Mouse (Mus musculus): ENCODE measurements at regions not wholly inside any gene's neighbourhood (a gene's known extent, or its start where the extent isn't known, plus 50 kb on each side); places are given as distances from the start of the nearest gene placed in this dataset.

DNA sequence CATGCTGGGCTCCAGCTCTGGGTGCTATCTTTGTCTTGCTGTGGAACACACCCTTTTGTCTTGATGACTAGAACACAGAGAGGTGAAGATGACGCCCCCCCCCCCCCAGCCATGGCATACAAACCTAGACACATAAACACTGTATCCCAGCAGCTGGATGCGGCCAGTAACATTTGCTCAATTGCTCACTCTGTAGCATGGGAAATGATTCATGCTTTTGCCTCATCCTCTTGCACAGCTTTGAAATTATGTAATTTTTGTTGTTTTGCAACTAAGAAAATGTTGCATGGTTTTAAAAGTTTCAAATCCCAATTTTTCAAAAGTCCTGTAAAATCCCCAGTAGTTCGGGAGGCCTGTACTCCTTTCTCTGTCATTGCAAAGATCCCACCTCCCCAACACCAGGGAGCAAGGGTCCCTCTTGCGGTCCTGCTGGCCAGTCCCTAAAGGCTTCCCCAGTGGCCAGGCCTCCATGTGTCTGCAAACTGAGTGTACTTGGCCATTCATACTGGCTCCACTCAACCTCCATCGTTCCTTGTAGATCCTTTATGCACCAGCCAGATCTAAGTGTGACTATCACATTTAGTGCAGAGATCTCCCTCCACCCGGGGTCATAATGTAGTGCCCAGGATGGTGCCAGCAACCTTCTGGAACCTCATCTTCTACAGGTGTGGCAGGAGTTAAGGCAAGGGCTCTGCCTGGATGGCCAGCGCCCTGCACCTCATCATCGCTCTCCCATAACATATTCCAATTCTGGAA, 123.3 kb upstream of the Spdye4c start:
- no peak for ATAC-seq (ENCODE audit: insufficient read depth, low read depth)
- 87% methylated on average over 8 of the region's 8 CpGs for WGBS
- H3K9me3 ChIP-seq (replicated peaks; ENCODE audit: control insufficient read depth, low read length): no peaks in the 10 kb centered on the region

DNA sequence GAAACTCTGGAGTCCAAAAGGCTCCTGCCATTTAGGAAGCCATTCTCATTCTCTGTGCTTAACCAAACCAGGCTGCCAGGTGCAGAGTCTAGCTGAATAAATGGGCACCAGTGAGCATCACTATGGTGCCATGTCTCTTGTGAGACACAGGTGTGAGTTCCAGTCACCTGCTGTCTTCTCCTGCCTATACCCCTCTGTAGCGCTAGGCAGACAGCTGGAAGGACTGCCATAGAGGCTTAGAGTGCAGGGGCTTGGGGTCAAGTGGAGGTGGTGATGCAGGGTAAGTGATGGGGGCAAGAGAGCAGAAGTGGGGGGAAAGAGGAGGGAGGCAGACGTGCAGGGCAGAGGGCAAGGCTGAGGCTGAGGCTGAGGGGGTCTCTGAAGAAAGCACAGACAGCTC, 122.7 kb upstream of the Spdye4c start:
- no peak overlapping the region for H3K27ac ChIP-seq (ENCODE audit: low read depth)
- ATAC-seq (ENCODE audit: insufficient read depth, low read depth) (no peak), DNase-seq (ENCODE audit: low spot score) (no peak)
- H3K9ac ChIP-seq (replicated peaks; ENCODE audit: low read depth, low read length): no peak overlapping the region
- no peaks in the 10 kb centered on the region for H3K36me3 ChIP-seq (replicated peaks; ENCODE audit: control insufficient read depth, insufficient read depth, low read length)
- H3K4me3 ChIP-seq (ENCODE audit: low read depth, low read length): no peak overlapping the region
- TF ChIP-seq CTCF (IDR thresholded peaks at IDR 0.05; ENCODE audit: low read depth): no peak
- no peak for TF ChIP-seq EP300 (IDR thresholded peaks at IDR 0.05; ENCODE audit: low read depth)
- no peak overlapping the region for H3K4me2 ChIP-seq (ENCODE audit: low read depth, low read length)
- H3K27me3 ChIP-seq (ENCODE audit: control insufficient read depth, insufficient read depth, low read length): no peaks in the 10 kb centered on the region
- no peaks in the 10 kb centered on the region for H3K4me1 ChIP-seq (ENCODE audit: control insufficient read depth, insufficient read depth)
- WGBS: 75% methylated on average over 2 of the region's 2 CpGs
- H3K9me3 ChIP-seq (replicated peaks; ENCODE audit: control insufficient read depth, low read length): no peaks in the 10 kb centered on the region

More for the DNA sequence above, 123.3 kb upstream of the Spdye4c start:
- TF ChIP-seq EP300 (IDR thresholded peaks at IDR 0.05; ENCODE audit: low read depth) (no peak), CTCF (IDR thresholded peaks at IDR 0.05; ENCODE audit: low read depth) (no peak)
- Histone ChIP-seq H3K36me3 (replicated peaks; ENCODE audit: control insufficient read depth, insufficient read depth, low read length) (no peaks in the 10 kb centered on the region), H3K4me1 (ENCODE audit: control insufficient read depth, insufficient read depth) (no peaks in the 10 kb centered on the region), H3K4me2 (ENCODE audit: low read depth, low read length) (no peak overlapping the region), H3K27ac (ENCODE audit: low read depth) (no peak overlapping the region), H3K27me3 (ENCODE audit: control insufficient read depth, insufficient read depth, low read length) (no peaks in the 10 kb centered on the region), H3K4me3 (ENCODE audit: low read depth, low read length) (no peak overlapping the region), H3K9ac (replicated peaks; ENCODE audit: low read depth, low read length) (no peak overlapping the region)
- DNase-seq (ENCODE audit: low spot score): no peak

DNA sequence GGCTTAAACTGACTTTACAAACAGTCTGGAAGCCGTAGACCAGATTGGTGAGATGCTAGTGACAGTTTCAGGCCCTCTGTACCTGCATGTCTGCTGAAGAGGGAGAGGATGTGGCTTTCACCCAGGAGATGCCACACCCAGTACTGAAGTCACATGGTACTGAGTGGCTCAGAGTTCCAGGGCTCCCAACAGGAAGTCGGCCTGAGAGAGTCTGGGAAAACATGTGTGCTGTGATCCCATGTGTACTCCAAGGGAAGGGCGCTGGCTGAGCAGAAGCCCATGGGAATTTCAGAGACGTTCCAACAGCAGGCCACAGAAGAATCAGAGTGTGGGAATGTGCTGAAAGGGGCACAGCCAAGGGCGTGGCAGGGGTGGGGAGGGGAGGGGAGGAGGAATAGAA, 120.7 kb upstream of the Spdye4c start:
- Histone ChIP-seq H3K27ac (ENCODE audit: low read depth) (no peak overlapping the region), H3K4me1 (ENCODE audit: control insufficient read depth, insufficient read depth) (no peaks in the 10 kb centered on the region), H3K36me3 (replicated peaks; ENCODE audit: control insufficient read depth, insufficient read depth, low read length) (no peaks in the 10 kb centered on the region), H3K9ac (replicated peaks; ENCODE audit: low read depth, low read length) (no peak overlapping the region), H3K27me3 (ENCODE audit: control insufficient read depth, insufficient read depth, low read length) (no peaks in the 10 kb centered on the region), H3K9me3 (replicated peaks; ENCODE audit: control insufficient read depth, low read length) (no peaks in the 10 kb centered on the region), H3K4me2 (ENCODE audit: low read depth, low read length) (no peak overlapping the region), H3K4me3 (ENCODE audit: low read depth, low read length) (no peak overlapping the region)
- ATAC-seq (ENCODE audit: insufficient read depth, low read depth) (peak; percentile 44; the same call in 1 of the 2 replicates), DNase-seq (ENCODE audit: low spot score) (peak; percentile 14)
- no peak for TF ChIP-seq EP300 (IDR thresholded peaks at IDR 0.05; ENCODE audit: low read depth)
- no peak for TF ChIP-seq CTCF (IDR thresholded peaks at IDR 0.05; ENCODE audit: low read depth)
- 51% methylated on average over 5 of the region's 5 CpGs for WGBS

DNA sequence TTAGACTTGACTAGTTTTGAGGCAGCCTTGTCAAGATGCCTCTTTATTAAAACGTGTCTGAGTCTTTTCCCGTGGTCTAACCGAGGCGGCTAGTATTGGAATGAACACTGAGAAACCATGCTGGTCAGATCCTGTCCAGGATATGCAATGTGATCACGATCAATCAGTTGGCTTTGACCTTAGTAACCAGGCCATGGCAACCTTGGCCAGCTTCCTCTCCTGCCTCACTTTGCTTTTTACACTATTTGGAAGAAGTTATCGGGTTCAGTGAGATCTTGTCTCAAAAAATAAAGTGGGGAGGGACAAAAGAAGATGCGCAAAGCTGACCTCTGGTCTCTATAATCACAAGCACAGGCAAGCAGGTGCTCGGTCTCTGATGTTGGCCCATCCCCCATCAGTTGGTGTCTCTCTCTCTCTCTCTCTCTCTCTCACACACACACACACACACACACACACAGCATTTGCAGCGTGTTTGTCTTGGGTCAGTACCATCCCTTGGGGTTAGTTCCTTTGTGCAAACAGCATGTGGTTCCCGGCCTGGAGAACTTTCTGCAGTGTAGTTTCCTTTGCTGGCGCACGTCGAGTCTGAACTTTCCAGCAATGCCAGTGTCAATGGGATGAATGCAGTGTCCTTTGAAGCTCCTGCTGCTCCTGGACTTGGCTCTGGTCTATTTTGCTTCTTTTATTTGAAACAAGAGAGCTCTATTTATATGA, 117.6 kb upstream of the Spdye4c start:
- H3K9me3 ChIP-seq (replicated peaks; ENCODE audit: control insufficient read depth, low read length): no peaks in the 10 kb centered on the region
- no peak overlapping the region for H3K27ac ChIP-seq (ENCODE audit: low read depth)
- no peaks in the 10 kb centered on the region for H3K36me3 ChIP-seq (replicated peaks; ENCODE audit: control insufficient read depth, insufficient read depth, low read length)
- no peaks in the 10 kb centered on the region for H3K27me3 ChIP-seq (ENCODE audit: control insufficient read depth, insufficient read depth, low read length)
- ATAC-seq (ENCODE audit: insufficient read depth, low read depth): peak; percentile 47; the same call in 1 of the 2 replicates
- WGBS: 68% methylated on average over 13 of the region's 13 CpGs
- no peak overlapping the region for H3K9ac ChIP-seq (replicated peaks; ENCODE audit: low read depth, low read length)
- no peaks in the 10 kb centered on the region for H3K4me1 ChIP-seq (ENCODE audit: control insufficient read depth, insufficient read depth)
- H3K4me2 ChIP-seq (ENCODE audit: low read depth, low read length): no peak overlapping the region
- peak; percentile 21 for DNase-seq (ENCODE audit: low spot score)
- H3K4me3 ChIP-seq (ENCODE audit: low read depth, low read length): no peak overlapping the region
- TF ChIP-seq EP300 (IDR thresholded peaks at IDR 0.05; ENCODE audit: low read depth) (no peak), CTCF (IDR thresholded peaks at IDR 0.05; ENCODE audit: low read depth) (no peak)

DNA sequence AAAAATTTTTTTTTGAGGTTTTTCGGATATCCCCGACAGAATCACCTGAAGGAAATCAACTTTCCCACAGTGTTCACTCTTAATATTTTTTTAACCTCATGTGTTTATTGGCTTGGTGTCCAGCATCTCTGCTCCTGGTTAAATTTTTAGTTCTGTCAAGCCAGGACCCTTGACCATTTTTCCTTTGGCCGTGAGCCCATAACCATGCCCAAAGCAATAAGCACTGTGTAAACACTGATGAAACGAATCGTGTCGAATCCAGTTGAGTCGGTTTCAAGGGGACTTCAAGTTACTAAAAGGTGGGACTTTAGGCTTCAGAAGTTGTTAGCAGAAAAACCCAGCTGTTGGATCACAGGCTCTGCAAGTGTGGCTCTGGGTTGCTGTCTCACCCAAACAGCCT, 117.0 kb upstream of the Spdye4c start:
- Histone ChIP-seq H3K9ac (replicated peaks; ENCODE audit: low read depth, low read length) (no peak overlapping the region), H3K27me3 (ENCODE audit: control insufficient read depth, insufficient read depth, low read length) (no peaks in the 10 kb centered on the region), H3K36me3 (replicated peaks; ENCODE audit: control insufficient read depth, insufficient read depth, low read length) (no peaks in the 10 kb centered on the region), H3K4me1 (ENCODE audit: control insufficient read depth, insufficient read depth) (no peaks in the 10 kb centered on the region), H3K27ac (ENCODE audit: low read depth) (no peak overlapping the region), H3K9me3 (replicated peaks; ENCODE audit: control insufficient read depth, low read length) (no peaks in the 10 kb centered on the region), H3K4me2 (ENCODE audit: low read depth, low read length) (no peak overlapping the region), H3K4me3 (ENCODE audit: low read depth, low read length) (no peak overlapping the region)
- no peak for DNase-seq (ENCODE audit: low spot score)
- no peak for ATAC-seq (ENCODE audit: insufficient read depth, low read depth)
- 75% methylated on average over 7 of the region's 7 CpGs for WGBS
- no peak for TF ChIP-seq EP300 (IDR thresholded peaks at IDR 0.05; ENCODE audit: low read depth)
- TF ChIP-seq CTCF (IDR thresholded peaks at IDR 0.05; ENCODE audit: low read depth): no peak
